Mouse (Mus musculus) heart, embryonic 15.5 days (tissue): Measurements from ENCODE around the gene Clcn3. TPM values are rescaled to one million over a fixed set of nuclear protein-coding genes. Genes with fewer than 3 reads are reported as not detected.

Experiments used
- ATAC-seq: fragments of 200-750 bp; cut with Nextera tagmentation; replicated peaks from 2 replicates; pipeline ENCODE4 v1.8.0; 2017; ENCODE audit warnings: low read depth, moderate TSS enrichment; ENCODE audit not compliant: insufficient number of reproducible peaks, insufficient read depth, low FRiP score
- H3K27ac ChIP-seq: fragments of 300-500 bp; sonication (generic); 2 replicates; pipeline ENCODE4 v1.5.1; 2015; ENCODE audit warnings: mild to moderate bottlenecking, inconsistent platforms
- H3K27me3 ChIP-seq: fragments of 300-500 bp; sonication (generic); 2 replicates; pipeline ENCODE4 v1.6.1; 2015; ENCODE audit warnings: inconsistent platforms
- H3K36me3 ChIP-seq: fragments of 300-500 bp; sonication (generic); 2 replicates; pipeline ENCODE4 v1.6.1; 2015; ENCODE audit warnings: mild to moderate bottlenecking, inconsistent platforms
- H3K4me1 ChIP-seq: fragments of 300-500 bp; sonication (generic); replicated peaks from 2 replicates; pipeline ENCODE4 v1.6.1; 2015; ENCODE audit warnings: inconsistent platforms
- H3K4me2 ChIP-seq: fragments of 300-500 bp; sonication (generic); 2 replicates; pipeline ENCODE4 v1.6.1; 2015; ENCODE audit warnings: inconsistent platforms, mild to moderate bottlenecking, moderate library complexity
- H3K4me3 ChIP-seq: fragments of 300-500 bp; sonication (generic); 2 replicates; pipeline ENCODE4 v1.5.1; 2015; ENCODE audit warnings: mild to moderate bottlenecking, inconsistent platforms
- H3K9ac ChIP-seq: fragments of 300-500 bp; sonication (generic); 2 replicates; pipeline ENCODE4 v1.6.1; 2015; ENCODE audit warnings: mild to moderate bottlenecking, inconsistent platforms
- H3K9me3 ChIP-seq: fragments of 300-500 bp; sonication (generic); replicated peaks from 2 replicates; pipeline ENCODE4 v1.6.1; 2016; ENCODE audit warnings: inconsistent platforms
- WGBS: fragments of 180-500 bp; shearing (Covaris S2); methylation state at CpG from one replicate; pipeline ENCODE4 v1.1.7; 2015; ENCODE audit warnings: mixed read lengths; 5-methylcytosine and 5-hydroxymethylcytosine counted together
- polyA plus RNA-seq: library from polyadenylated mRNA; unstranded; fragments of >200 nt; fragmentation: Nextera tagmentation; extraction: Ambion mirVana; gene quantifications from 2 replicates; pipeline ENCODE4 v1.2.1, GENCODE M21; 2015

Clcn3 gene
- polyA plus RNA-seq, 1 experiment from 2014 or later = 19.1 TPM

DNA sequence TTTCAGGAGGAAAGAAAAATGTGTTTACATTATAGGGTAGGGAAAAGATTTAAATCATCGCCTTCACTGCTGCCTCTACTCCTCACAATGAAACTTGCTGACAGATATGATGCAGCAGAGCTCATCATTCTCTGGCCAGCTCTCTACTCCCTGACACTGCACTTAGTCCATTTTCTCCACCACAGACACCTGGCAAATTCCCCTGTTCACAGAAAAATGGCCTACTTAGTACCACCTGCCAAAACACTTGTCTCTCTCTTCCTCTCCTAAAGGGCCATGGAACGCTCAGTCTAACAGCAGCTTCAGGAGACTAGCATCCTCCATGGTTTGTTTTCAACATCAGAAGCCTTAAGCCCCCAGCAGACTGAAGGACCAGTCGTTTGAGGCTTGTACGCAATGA, 31.8 kb downstream of the Clcn3 start:
- 62% methylated on average over 4 of the region's 4 CpGs for WGBS
- no peak overlapping the region for H3K4me3 ChIP-seq
- H3K27me3 ChIP-seq = no peaks in the 10 kb centered on the region
- ATAC-seq = no peak
- peaks cover 21% of the 10 kb centered on the region for H3K4me1 ChIP-seq
- H3K36me3 ChIP-seq = no peaks in the 10 kb centered on the region
- no peak overlapping the region for H3K27ac ChIP-seq
- H3K4me2 ChIP-seq = no peak overlapping the region
- H3K9me3 ChIP-seq = no peaks in the 10 kb centered on the region
- no peak overlapping the region for H3K9ac ChIP-seq

DNA sequence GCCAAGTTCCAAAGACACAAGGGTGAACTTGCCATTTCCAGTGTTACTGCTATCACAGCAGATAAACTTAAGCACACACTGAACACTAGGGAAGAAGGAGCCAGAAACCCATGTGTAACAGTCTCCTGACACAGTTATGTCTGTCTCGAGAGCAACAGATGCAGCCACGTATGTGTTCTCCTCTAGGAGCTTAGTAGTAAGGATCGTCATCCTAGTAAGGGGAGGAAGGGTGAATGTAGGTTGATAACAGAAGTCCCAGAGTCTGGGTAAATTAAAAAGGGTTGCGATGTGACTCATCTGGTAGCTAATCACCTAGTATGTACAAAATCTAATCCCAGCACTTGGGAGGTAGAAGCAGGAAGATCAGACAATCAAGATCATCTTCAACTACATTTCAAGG, 33.2 kb downstream of the Clcn3 start:
- Histone ChIP-seq H3K9me3 (no peaks in the 10 kb centered on the region), H3K36me3 (no peaks in the 10 kb centered on the region), H3K27ac (peak overlapping the region; percentile 56), H3K4me3 (no peak overlapping the region), H3K9ac (peak overlapping the region; percentile 17; the same call in 1 of the 2 replicates), H3K27me3 (no peaks in the 10 kb centered on the region), H3K4me2 (peak overlapping the region; percentile 36), H3K4me1 (peaks cover 21% of the 10 kb centered on the region)
- 48% methylated on average over 4 of the region's 4 CpGs for WGBS
- no peak for ATAC-seq

DNA sequence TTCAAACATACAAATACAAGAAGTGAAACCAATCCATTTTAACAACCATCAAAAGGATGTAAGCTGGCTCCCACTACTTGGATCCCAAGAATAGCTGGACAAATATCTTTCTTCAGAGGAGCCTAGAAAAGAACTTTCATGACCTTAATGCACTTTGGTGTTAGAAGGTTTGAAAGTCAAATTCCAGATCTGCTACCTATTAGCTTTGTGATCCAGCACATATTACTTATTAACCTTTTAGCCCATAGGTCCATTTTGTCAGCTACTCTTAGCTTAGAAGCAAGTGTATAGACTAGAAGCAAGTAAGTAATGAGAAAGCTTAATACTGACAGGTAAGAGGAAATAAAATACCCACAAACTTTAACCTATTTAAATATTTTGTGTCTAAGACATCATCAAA, 35.6 kb downstream of the Clcn3 start:
- no peak for ATAC-seq
- no peaks in the 10 kb centered on the region for H3K9me3 ChIP-seq
- no peak overlapping the region for H3K27ac ChIP-seq
- no peak overlapping the region for H3K4me3 ChIP-seq
- H3K4me1 ChIP-seq = peaks cover 17% of the 10 kb centered on the region
- no peak overlapping the region for H3K4me2 ChIP-seq
- H3K9ac ChIP-seq = no peak overlapping the region
- H3K36me3 ChIP-seq = no peaks in the 10 kb centered on the region
- H3K27me3 ChIP-seq = no peaks in the 10 kb centered on the region

DNA sequence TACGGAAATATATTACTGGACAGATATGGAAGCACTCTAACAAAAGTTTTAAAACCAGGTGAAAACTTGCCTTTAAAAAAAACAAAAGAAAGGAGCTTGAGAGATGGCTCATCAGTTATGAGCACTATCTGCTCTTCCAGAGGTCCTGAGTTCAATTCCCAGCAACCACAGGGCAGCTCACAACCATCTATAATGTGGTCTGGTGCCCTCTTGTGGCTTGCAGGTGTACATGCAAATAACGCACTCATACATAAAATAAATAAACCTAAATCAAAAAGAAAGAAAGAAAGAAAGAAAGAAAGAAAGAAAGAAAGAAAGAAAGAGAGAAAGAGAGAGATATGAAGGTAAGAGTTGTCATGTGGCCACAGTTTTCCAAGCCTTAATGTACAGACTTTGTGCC, 40.2 kb downstream of the Clcn3 start:
- no peak overlapping the region for H3K9ac ChIP-seq
- H3K4me1 ChIP-seq = no peaks in the 10 kb centered on the region
- no peak overlapping the region for H3K27ac ChIP-seq
- H3K4me3 ChIP-seq = no peak overlapping the region
- no peak overlapping the region for H3K4me2 ChIP-seq
- no peaks in the 10 kb centered on the region; the same call in 1 of the 2 replicates for H3K36me3 ChIP-seq
- WGBS = 97% methylated on average over 2 of the region's 2 CpGs
- no peak for ATAC-seq
- no peaks in the 10 kb centered on the region for H3K27me3 ChIP-seq
- no peaks in the 10 kb centered on the region for H3K9me3 ChIP-seq

DNA sequence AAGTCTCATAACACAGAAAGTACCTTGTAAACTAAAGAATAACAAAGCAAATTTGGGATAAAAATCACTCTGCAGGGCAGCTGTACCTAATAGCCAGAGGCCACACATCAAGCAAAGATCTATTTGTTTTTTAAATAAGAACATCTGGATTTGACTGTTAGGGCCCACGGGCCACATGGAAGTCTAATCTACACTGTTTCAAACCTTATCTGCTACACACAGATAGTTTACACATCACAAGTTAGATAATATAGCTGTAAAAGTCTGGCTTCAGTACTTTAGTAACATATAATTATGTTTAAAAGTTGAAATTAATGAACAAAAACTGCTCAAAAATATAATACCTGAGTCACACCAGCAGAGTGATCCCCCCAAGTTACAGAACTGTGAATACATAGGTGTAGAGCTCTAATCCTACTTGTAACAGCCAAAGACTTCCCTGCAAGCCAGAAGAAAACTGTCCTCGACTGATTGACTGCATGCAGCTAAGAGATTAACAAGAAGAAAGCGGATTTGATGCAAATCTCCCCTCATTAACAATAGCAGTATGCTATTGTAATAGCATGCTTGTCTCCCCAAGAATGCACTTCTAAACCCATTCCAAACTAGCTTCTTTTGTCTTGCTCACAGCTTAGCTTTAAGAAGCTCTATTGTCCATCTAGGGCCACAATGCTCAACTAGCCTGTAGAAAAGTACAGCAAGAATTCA, 44.2 kb downstream of the Clcn3 start:
- WGBS = 47% methylated on average over 3 of the region's 3 CpGs

DNA sequence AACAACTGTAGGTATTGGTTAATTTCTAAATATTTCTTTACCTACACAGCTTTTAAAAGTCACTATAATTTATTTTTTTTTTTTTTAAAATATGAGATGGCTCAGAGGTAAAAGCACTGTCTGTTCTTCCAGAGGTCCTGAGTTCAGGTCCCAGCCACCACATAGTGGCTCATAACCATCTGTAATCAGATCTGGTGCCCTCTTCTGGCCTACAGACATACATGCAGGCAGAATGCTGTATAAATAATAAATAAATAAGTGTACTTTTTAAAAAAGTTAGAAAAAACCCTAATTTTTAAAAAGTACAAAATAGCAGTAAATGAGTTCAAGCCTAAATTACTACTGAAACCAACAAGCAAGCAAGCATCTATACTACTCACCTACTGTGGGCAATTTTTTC, 49.5 kb downstream of the Clcn3 start:
- no peak overlapping the region for H3K9ac ChIP-seq
- no peak overlapping the region for H3K4me2 ChIP-seq
- ATAC-seq = no peak
- no peaks in the 10 kb centered on the region for H3K9me3 ChIP-seq
- H3K4me1 ChIP-seq = no peaks in the 10 kb centered on the region
- no peaks in the 10 kb centered on the region for H3K27me3 ChIP-seq
- peaks cover 14% of the 10 kb centered on the region for H3K36me3 ChIP-seq
- H3K4me3 ChIP-seq = no peak overlapping the region
- no peak overlapping the region for H3K27ac ChIP-seq

More for the DNA sequence above, 44.2 kb downstream of the Clcn3 start:
- no peaks in the 10 kb centered on the region for H3K9me3 ChIP-seq
- ATAC-seq = no peak
- H3K4me1 ChIP-seq = no peaks in the 10 kb centered on the region
- H3K27ac ChIP-seq = no peak overlapping the region
- H3K4me3 ChIP-seq = no peak overlapping the region
- no peak overlapping the region for H3K4me2 ChIP-seq
- no peak overlapping the region for H3K9ac ChIP-seq
- peaks cover 8% of the 10 kb centered on the region for H3K36me3 ChIP-seq
- no peaks in the 10 kb centered on the region for H3K27me3 ChIP-seq

DNA sequence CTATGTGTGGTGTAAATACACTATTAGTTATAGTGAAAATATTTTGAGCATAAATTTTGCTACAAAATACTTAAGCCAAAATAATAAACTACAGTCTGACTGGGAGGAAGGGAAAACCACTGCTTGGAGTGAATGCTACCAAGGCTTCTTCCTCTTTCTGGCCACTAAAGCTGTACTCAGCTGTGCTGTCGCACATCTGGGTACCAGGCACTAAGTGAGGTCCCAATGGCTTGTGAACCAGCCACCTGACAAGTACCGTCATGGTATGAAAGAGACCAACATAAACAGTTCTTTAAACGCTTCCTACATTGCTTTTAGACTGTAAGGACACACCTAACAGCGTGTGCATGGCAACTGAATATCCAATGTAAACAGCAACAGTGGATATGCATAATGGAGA, 62.9 kb downstream of the Clcn3 start:
- no peak for ATAC-seq
- Histone ChIP-seq H3K9ac (no peak overlapping the region), H3K36me3 (peaks cover 9% of the 10 kb centered on the region)

DNA sequence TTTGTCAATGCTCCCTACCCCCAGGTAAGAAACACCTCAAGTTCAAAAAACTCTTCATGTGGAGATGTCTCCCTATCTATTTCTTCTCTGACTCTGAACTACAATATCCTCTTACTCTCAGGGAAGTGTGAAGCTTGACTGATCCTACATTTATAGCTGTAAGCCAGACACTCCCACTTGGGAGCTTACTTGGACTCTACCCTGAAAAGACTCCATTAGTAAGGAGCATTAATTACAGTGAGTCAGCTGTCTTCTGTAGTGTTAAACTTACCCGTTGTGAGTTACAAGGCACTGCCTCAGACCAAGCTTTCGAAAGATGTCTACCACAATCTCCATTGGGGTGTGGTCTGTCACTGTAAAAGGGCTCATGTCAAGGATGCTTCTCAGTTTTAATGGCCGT, 64.0 kb downstream of the Clcn3 start:
- WGBS = 84% methylated on average over 3 of the region's 3 CpGs
- Histone ChIP-seq H3K4me2 (no peak overlapping the region), H3K4me1 (no peaks in the 10 kb centered on the region), H3K9ac (no peak overlapping the region), H3K27me3 (no peaks in the 10 kb centered on the region), H3K36me3 (peaks cover 9% of the 10 kb centered on the region), H3K4me3 (no peak overlapping the region), H3K27ac (no peak overlapping the region), H3K9me3 (no peaks in the 10 kb centered on the region)
- ATAC-seq = no peak

More for the DNA sequence above, 62.9 kb downstream of the Clcn3 start:
- no peaks in the 10 kb centered on the region for H3K27me3 ChIP-seq
- H3K4me1 ChIP-seq = no peaks in the 10 kb centered on the region
- WGBS = 78% methylated on average over 4 of the region's 4 CpGs
- H3K27ac ChIP-seq = no peak overlapping the region
- H3K4me2 ChIP-seq = no peak overlapping the region
- no peaks in the 10 kb centered on the region for H3K9me3 ChIP-seq
- H3K4me3 ChIP-seq = no peak overlapping the region

DNA sequence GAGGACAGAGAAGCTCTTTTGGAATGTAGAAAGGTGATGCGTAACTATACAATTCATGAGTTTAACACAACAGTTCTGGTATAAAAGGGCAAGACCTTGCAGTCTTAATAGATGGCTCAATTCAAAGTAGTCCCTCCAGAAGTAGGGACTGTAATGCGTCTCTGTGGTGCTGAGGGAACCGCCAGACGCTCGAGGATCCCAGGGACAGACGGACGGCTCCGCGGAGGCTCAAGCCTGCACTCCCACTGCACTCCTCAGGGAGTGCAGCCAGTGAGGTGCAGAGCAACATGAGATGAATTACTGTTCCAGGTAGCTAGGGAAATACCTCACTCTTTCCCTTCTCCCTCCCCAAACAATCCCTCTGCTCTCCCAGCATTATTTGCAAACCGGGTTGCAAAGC, 70.5 kb downstream of the Clcn3 start:
- no peaks in the 10 kb centered on the region for H3K4me1 ChIP-seq
- no peak overlapping the region for H3K4me3 ChIP-seq
- no peak overlapping the region for H3K4me2 ChIP-seq
- H3K36me3 ChIP-seq = peaks cover 28% of the 10 kb centered on the region
- H3K27me3 ChIP-seq = no peaks in the 10 kb centered on the region
- H3K27ac ChIP-seq = no peak overlapping the region
- H3K9me3 ChIP-seq = no peaks in the 10 kb centered on the region
- no peak overlapping the region for H3K9ac ChIP-seq
- no peak for ATAC-seq
- 65% methylated on average over 10 of the region's 10 CpGs for WGBS

DNA sequence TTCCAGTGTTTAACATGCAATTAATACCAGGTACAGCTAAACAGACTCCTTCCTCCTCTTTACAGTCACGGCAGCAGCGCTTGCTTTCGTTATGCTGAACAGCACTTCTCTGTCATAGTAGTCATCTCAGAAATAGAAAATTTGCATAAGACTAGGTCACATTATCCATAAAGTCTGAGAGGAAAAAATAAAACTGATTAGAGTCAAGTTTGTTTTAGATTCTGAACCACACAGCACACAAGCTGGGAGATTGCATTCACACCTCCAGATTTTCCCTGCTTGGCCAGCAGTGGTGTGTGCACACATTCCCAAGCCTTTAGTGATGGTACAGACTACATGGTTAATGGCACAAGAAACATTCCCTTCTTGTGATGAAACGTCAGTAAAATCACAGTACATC, 71.0 kb downstream of the Clcn3 start:
- Histone ChIP-seq H3K27me3 (no peaks in the 10 kb centered on the region), H3K4me2 (no peak overlapping the region), H3K4me1 (no peaks in the 10 kb centered on the region), H3K4me3 (no peak overlapping the region), H3K36me3 (peaks cover 28% of the 10 kb centered on the region), H3K9me3 (no peaks in the 10 kb centered on the region), H3K27ac (no peak overlapping the region), H3K9ac (no peak overlapping the region)
- 73% methylated on average over 4 of the region's 4 CpGs for WGBS
- no peak for ATAC-seq

DNA sequence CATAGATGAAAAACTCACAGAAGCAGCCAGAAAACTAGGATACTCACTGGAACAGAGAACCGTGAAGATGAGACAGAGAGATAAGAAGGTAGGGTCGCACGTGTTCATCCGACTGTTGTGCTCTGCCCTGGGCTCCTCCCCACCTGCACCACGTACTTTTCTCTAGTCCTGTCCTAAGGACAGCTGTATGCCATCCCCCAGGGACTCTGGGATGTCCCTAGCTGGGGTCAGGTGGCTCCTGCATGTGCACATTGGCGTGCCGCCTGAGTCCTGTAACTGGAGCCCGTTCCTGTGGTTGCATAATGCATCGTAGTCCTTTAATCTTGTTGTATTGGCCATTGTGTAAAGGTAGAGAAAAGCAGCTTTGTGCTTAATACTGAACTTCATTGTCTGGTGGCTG, 83.0 kb downstream of the Clcn3 start:
- H3K9ac ChIP-seq = no peak overlapping the region
- H3K9me3 ChIP-seq = no peaks in the 10 kb centered on the region
- H3K27me3 ChIP-seq = no peaks in the 10 kb centered on the region
- peaks cover 6% of the 10 kb centered on the region; the same call in 1 of the 2 replicates for H3K36me3 ChIP-seq
- 81% methylated on average over 9 of the region's 9 CpGs for WGBS
- ATAC-seq = no peak
- H3K4me1 ChIP-seq = peaks cover 20% of the 10 kb centered on the region
- H3K4me3 ChIP-seq = no peak overlapping the region
- H3K4me2 ChIP-seq = no peak overlapping the region
- no peak overlapping the region for H3K27ac ChIP-seq

DNA sequence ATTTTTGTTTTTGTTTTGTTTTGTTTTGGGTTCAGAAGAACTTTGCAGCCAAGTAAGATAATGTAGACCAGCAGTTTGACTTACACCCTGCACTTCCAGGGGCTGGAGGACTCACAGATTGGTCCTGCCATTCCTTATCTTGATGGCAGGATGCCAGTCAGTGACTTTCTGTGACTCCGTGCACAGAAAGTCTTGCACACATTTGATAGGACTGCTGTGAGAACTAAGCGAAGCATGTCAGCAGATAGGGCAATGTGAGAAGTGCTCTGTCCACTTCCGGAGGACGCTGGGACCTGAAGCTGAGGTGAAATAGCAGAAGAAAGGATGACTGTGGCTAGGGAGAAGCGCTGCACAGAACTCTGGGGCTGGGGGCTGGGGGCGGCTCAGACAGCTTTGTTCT, 87.2 kb downstream of the Clcn3 start:
- peak overlapping the region; percentile 71 for H3K27ac ChIP-seq
- peaks cover 12% of the 10 kb centered on the region; the same call in 1 of the 2 replicates for H3K36me3 ChIP-seq
- H3K27me3 ChIP-seq = no peaks in the 10 kb centered on the region
- ATAC-seq = peak; percentile 62; the same call in 1 of the 2 replicates
- peak overlapping the region; percentile 48 for H3K4me2 ChIP-seq
- peaks cover 47% of the 10 kb centered on the region for H3K4me1 ChIP-seq
- H3K9me3 ChIP-seq = no peaks in the 10 kb centered on the region
- no peak overlapping the region for H3K9ac ChIP-seq
- no peak overlapping the region for H3K4me3 ChIP-seq
- 25% methylated on average over 6 of the region's 6 CpGs for WGBS
